In the genomic region with DNA sequence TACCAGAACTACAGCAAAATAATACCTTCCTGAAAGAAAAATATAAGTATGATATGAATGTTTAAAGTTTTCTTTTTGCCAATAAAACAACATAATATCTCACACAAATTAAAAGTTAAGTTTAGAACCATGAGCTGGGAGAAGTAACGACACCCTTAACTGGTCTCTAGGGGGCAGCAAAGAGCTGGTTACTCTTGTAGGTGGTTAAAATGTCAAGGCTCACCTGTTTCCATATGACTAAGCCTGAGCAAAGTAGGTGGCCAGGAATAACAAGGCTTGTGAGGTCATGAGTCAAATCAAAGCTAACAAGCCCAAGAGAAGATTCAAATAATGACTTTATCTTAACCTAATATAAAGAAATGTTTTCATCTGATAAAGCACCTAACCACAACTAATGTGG, we compare ENCODE assay signal across 9 mouse cellular contexts. TPM values are rescaled to one million over a fixed set of nuclear protein-coding genes. Genes with fewer than 3 reads are reported as not detected.
A peak's percentile ranks its signal among the peaks of the same experiment; 100 is the strongest.
DNase-seq lines count a peak whose midpoint lies in the region; ATAC-seq and TF ChIP-seq lines count a peak whose summit lies in the region.
"Had no signal": no experiment of that assay in that cellular context is flagged by ENCODE, and none has a peak within 500 bp of the region (broad histone marks: within the 10 kb centered on the region; RNA-seq: fewer than 3 reads in every experiment).

No protein-coding gene starts in this region.

- TF ChIP-seq CTCF in lung, postnatal 0 days (IDR thresholded peaks at IDR 0.05), result peak; percentile 76
- TF ChIP-seq CTCF in thymus, adult 2 months (IDR thresholded peaks at IDR 0.05; ENCODE audit: borderline replicate concordance, control insufficient read depth, extremely low read depth, insufficient read depth, low read length, poor library complexity), result no peak

- peak; percentile 87 for ATAC-seq in activated CD4-positive, CD25-positive, alpha-beta regulatory T cell, adult 4 months
- ATAC-seq in lung, postnatal 0 days, result peak; percentile 46; the same call in 1 of the 2 replicates

- DNase-seq in gastrocnemius, adult 18-20 months (ENCODE audit: low spot score), result peak; percentile 70
- no peak for DNase-seq in gastrocnemius, postnatal 4 days (ENCODE audit: low spot score in 2 of 2)
- peak; percentile 57 for DNase-seq in 416B (ENCODE audit: low read depth)
- DNase-seq in embryo, embryonic 11.5 days (ENCODE audit: low read depth, low spot score), result peak; percentile 46
- DNase-seq in kidney, adult 8-10 months, result peak; percentile 54 to 60
- DNase-seq in lung, postnatal 0 days (ENCODE audit: low spot score), result peak; percentile 84
- peak; percentile 61 for DNase-seq in thymus, adult 2 months
- DNase-seq: liver, embryonic 13.5 days had no signal

- no peak overlapping the region for H3K27ac ChIP-seq in lung, postnatal 0 days (ENCODE audit: low read length)
- no peak overlapping the region for H3K27ac ChIP-seq in thymus, adult 2 months (ENCODE audit: control insufficient read depth, insufficient read depth, low read length)
- H3K27ac ChIP-seq: liver, embryonic 13.5 days had no signal

- no peaks in the 10 kb centered on the region for H3K36me3 ChIP-seq in lung, postnatal 0 days (ENCODE audit: insufficient read depth, low read length)
- no peaks in the 10 kb centered on the region for H3K36me3 ChIP-seq in thymus, adult 2 months (ENCODE audit: control insufficient read depth, insufficient read depth, low read length)
- H3K36me3 ChIP-seq: liver, embryonic 13.5 days had no signal

- H3K4me2 ChIP-seq in lung, postnatal 0 days (replicated peaks; ENCODE audit: low read depth, low read length), result no peak overlapping the region
- H3K4me2 ChIP-seq: liver, embryonic 13.5 days had no signal

- H3K4me1 ChIP-seq in lung, postnatal 0 days (ENCODE audit: insufficient read depth, low read depth, low read length), result no peaks in the 10 kb centered on the region
- no peaks in the 10 kb centered on the region for H3K4me1 ChIP-seq in thymus, adult 2 months (replicated peaks; ENCODE audit: control insufficient read depth, insufficient read depth, low read length)
- H3K4me1 ChIP-seq: liver, embryonic 13.5 days had no signal

- no peak overlapping the region for H3K4me3 ChIP-seq in lung, postnatal 0 days (ENCODE audit: low read depth, low read length)
- H3K4me3 ChIP-seq in thymus, adult 2 months (ENCODE audit: control insufficient read depth, insufficient read depth, low read length), result no peak overlapping the region
- H3K4me3 ChIP-seq: liver, embryonic 13.5 days had no signal

- no peak for TF ChIP-seq POLR2A in thymus, adult 2 months (IDR thresholded peaks at IDR 0.05; ENCODE audit: control insufficient read depth, extremely low read depth, insufficient read depth, low read length, poor library complexity)

- no peak overlapping the region for H3K9ac ChIP-seq in lung, postnatal 0 days (replicated peaks; ENCODE audit: low read depth)
- H3K9ac ChIP-seq: liver, embryonic 13.5 days had no signal

- TF ChIP-seq EP300 in lung, postnatal 0 days (IDR thresholded peaks at IDR 0.05), result no peak

- WGBS in lung, postnatal 0 days, result 0% methylated on average over 1 of the region's 1 CpGs
- WGBS in thymus, adult 2 months, result 0% methylated on average over 1 of the region's 1 CpGs

- no peaks in the 10 kb centered on the region for H3K9me3 ChIP-seq in lung, postnatal 0 days (ENCODE audit: low read length)
- H3K9me3 ChIP-seq: liver, embryonic 13.5 days had no signal

- no peaks in the 10 kb centered on the region for H3K27me3 ChIP-seq in lung, postnatal 0 days (replicated peaks; ENCODE audit: insufficient read depth, low read length)
- no peaks in the 10 kb centered on the region for H3K27me3 ChIP-seq in thymus, adult 2 months (ENCODE audit: control insufficient read depth, insufficient read depth, low read length)
- H3K27me3 ChIP-seq: liver, embryonic 13.5 days had no signal

RNA-seq across cellular contexts. Expression of gene 4921504E06Rik, which starts 24.9 kb away (rescaled TPM):
- not detected for total RNA-seq in gastrocnemius, adult 18-20 months (2021)
- not detected for total RNA-seq in gastrocnemius, postnatal 4 days (2021)
- not detected for polyA plus RNA-seq in activated CD4-positive, CD25-positive, alpha-beta regulatory T cell, adult 4 months (2017; shearing (Covaris generic))
- polyA plus RNA-seq in lung, postnatal 0 days (2015; fragmentation: Nextera tagmentation; extraction: Ambion mirVana), result 0.08 and 0.13 TPM in 2 replicates
- polyA plus RNA-seq in thymus, adult 2 months (2012; rRNA removed), result not detected in 2 replicates
- polyA plus RNA-seq: liver, embryonic 13.5 days had no signal

Comparison
In these comparisons a context has a peak if more than half of its experiments do, and no peak if none do; other contexts are left out.
1. DNase-seq: peak in gastrocnemius, adult 18-20 months (single experiment), 416B (single experiment), embryo, embryonic 11.5 days (single experiment), kidney, adult 8-10 months (2 of 2), lung, postnatal 0 days (single experiment) and thymus, adult 2 months (single experiment); none in gastrocnemius, postnatal 4 days (0 of 2).